Mouse (Mus musculus) mouse trophoblast stem cell (cell line): Measurements from ENCODE around the gene Hipk3.

Source experiments
- in situ Hi-C, 2 experiments: fragments of 300-500 bp; cut with MseI, MboI; formaldehyde crosslinking; loops; 2 replicates in 1 of 2; 3 replicates in 1 of 2; pipeline ENCODE4 v1.15.1; 2025

Gene Hipk3

GRCm38 (mm10) chr2:104471161-104471560 is 23.1 kb downstream of the Hipk3 start:
- in situ Hi-C loops = no loop called here

- in situ Hi-C loops = no loop called here
Observed at GRCm38 (mm10) chr2:104470536-104470935, 23.7 kb downstream of the Hipk3 start.

GRCm38 (mm10) chr2:104468419-104468818 is 25.8 kb downstream of the Hipk3 start:
- in situ Hi-C loops = no loop called here

- in situ Hi-C loops = no loop called here
Observed at GRCm38 (mm10) chr2:104466908-104467616, 27.2 kb downstream of the Hipk3 start.

GRCm38 (mm10) chr2:104465639-104466430 is 28.4 kb downstream of the Hipk3 start:
- in situ Hi-C loops = no loop called here

- in situ Hi-C loops = no loop called here
Observed at GRCm38 (mm10) chr2:104460021-104460420, 34.2 kb downstream of the Hipk3 start.

GRCm38 (mm10) chr2:104458569-104459332 is 35.5 kb downstream of the Hipk3 start:
- in situ Hi-C loops = no loop called here

- in situ Hi-C loops = no loop called here
Observed at GRCm38 (mm10) chr2:104457106-104457505, 37.1 kb downstream of the Hipk3 start.

- in situ Hi-C loops = no loop called here
Observed at GRCm38 (mm10) chr2:104450685-104451084, 43.6 kb downstream of the Hipk3 start.

- in situ Hi-C loops = loop anchor here (10.0 kb wide), 1 partner anchor 126 kb away; no protein-coding TSS in a partner anchor
Observed at GRCm38 (mm10) chr2:104449191-104449590, 45.1 kb downstream of the Hipk3 start.

- in situ Hi-C loops = loop anchor here (10.0 kb wide), 1 partner anchor 127 kb away; no protein-coding TSS in a partner anchor
Observed at GRCm38 (mm10) chr2:104448201-104448600, 46.0 kb downstream of the Hipk3 start.

GRCm38 (mm10) chr2:104446016-104446415 is 48.2 kb downstream of the Hipk3 start:
- in situ Hi-C loops = loop anchor here (10.0 kb wide), 1 partner anchor 129 kb away; no protein-coding TSS in a partner anchor

GRCm38 (mm10) chr2:104444776-104445175 is 49.5 kb downstream of the Hipk3 start:
- in situ Hi-C loops = loop anchor here (10.0 kb wide), 1 partner anchor 130 kb away; no protein-coding TSS in a partner anchor

- in situ Hi-C loops = loop anchor here (10.0 kb wide), 1 partner anchor 132 kb away; no protein-coding TSS in a partner anchor
Observed at GRCm38 (mm10) chr2:104442341-104442740, 51.9 kb downstream of the Hipk3 start.

GRCm38 (mm10) chr2:104436226-104436625 is 58.0 kb downstream of the Hipk3 start:
- in situ Hi-C loops = no loop called here

GRCm38 (mm10) chr2:104431067-104431466 is 63.2 kb downstream of the Hipk3 start:
- in situ Hi-C loops = no loop called here

- in situ Hi-C loops = no loop called here
Observed at GRCm38 (mm10) chr2:104430566-104430965, 63.7 kb downstream of the Hipk3 start.

GRCm38 (mm10) chr2:104426112-104426511 is 68.1 kb downstream of the Hipk3 start:
- in situ Hi-C loops = loop anchor here in 1 of 2 experiments (10.0 kb wide), 1 partner anchor 391 kb away; no protein-coding TSS in a partner anchor

GRCm38 (mm10) chr2:104422230-104422629 is 72.0 kb downstream of the Hipk3 start:
- in situ Hi-C loops = loop anchor here (5.0 to 10.0 kb wide), 2 partner anchors 285 to 387 kb away; no protein-coding TSS in a partner anchor

GRCm38 (mm10) chr2:104420805-104421204 is 73.4 kb downstream of the Hipk3 start:
- in situ Hi-C loops = loop anchor here (5.0 to 10.0 kb wide), 2 partner anchors 284 to 386 kb away; no protein-coding TSS in a partner anchor

- in situ Hi-C loops = loop anchor here (5.0 to 10.0 kb wide), 2 partner anchors 283 to 385 kb away; no protein-coding TSS in a partner anchor
Observed at GRCm38 (mm10) chr2:104419999-104420398, 74.2 kb downstream of the Hipk3 start.
